ENCODE assay signal across 8 mouse cellular contexts in the genomic region with DNA sequence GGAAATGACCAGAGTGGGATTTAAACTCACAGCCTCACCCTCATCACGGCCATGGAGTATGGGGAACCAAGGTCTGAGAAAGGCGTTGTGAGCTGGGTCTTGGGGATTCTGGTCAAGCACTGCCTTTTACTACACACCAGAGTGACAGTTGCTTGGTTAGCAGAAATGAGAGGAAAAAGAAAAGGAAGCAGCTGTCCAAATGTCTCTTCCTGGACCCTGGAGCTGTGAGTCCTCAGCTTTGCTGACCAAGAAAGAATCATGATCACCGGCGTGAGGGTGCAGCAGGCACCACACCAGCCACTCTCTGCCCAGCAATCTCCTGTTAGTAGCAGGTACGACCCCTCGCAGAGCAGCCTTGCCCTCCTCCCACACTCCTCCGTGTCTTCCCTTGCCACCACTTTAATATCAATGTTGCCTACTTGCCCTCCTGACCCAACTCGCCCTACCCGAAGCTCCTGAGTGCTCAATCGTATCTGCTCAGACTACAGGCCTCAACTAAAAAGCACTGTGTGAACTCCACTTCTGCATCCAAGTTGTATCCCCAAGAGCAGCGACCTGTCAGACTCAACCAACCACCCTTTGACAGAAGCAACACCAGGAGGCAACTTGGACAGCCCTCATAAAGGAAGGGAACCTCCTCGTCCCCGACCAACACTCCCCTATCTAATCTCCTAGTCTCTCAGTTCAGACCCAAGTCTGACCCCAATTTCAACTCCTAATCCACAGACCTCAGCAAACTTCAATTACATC. TPM values are rescaled to one million over a fixed set of nuclear protein-coding genes. Genes with fewer than 3 reads are reported as not detected.
A peak's percentile ranks its signal among the peaks of the same experiment; 100 is the strongest.
DNase-seq lines count a peak whose midpoint lies in the region; ATAC-seq and TF ChIP-seq lines count a peak whose summit lies in the region.

No protein-coding gene starts in this region.

- peak overlapping the region; percentile 95 for H3K9ac ChIP-seq in heart, embryonic 16.5 days (ENCODE audit: low read length)
- H3K9ac ChIP-seq in liver, embryonic 15.5 days: peak overlapping the region; percentile 84
- peak overlapping the region; percentile 90 for H3K9ac ChIP-seq in stomach, embryonic 16.5 days (ENCODE audit: low read length)

- H3K36me3 ChIP-seq in spleen, adult 2 months (ENCODE audit: control insufficient read depth, insufficient read depth, low read length): no peaks in the 10 kb centered on the region
- H3K36me3 ChIP-seq in heart, embryonic 16.5 days (ENCODE audit: control insufficient read depth, insufficient read depth): no peaks in the 10 kb centered on the region
- 0 out of 2 replicates have a peak, but pooled peaks cover 7% of the 10 kb centered on the region for H3K36me3 ChIP-seq in liver, embryonic 15.5 days (replicated peaks)
- H3K36me3 ChIP-seq in stomach, embryonic 16.5 days (ENCODE audit: control insufficient read depth, insufficient read depth, low read length): no peaks in the 10 kb centered on the region

- DNase-seq in spleen, adult 2 months (ENCODE audit: low read depth in 1 of 2, low spot score in 2 of 2): no peak
- DNase-seq in spleen, adult 18-20 months: no peak
- DNase-seq in c-Kit-negative CD71-positive TER-119-positive erythroid progenitor cells, embryonic 14.5 days (ENCODE audit: low read depth, low spot score): peak; percentile 13
- DNase-seq in gastrocnemius, postnatal 36 days: no peak
- no peak for DNase-seq in right cerebral cortex, postnatal 4 days

- H3K27ac ChIP-seq in spleen, adult 2 months (ENCODE audit: insufficient read depth, low read length): peak overlapping the region; percentile 44; the same call in 1 of the 2 replicates
- H3K27ac ChIP-seq in heart, embryonic 16.5 days (ENCODE audit: low read length): peak overlapping the region; percentile 82; the same call in 1 of the 2 replicates
- H3K27ac ChIP-seq in liver, embryonic 15.5 days (replicated peaks): peak overlapping the region; percentile 57; the same call in 1 of the 2 replicates
- H3K27ac ChIP-seq in stomach, embryonic 16.5 days (ENCODE audit: low read length): no peak overlapping the region; the same call in 1 of the 2 replicates

- intact Hi-C loops in gastrocnemius, postnatal 36 days (cut with DNase I): no loop called here

- TF ChIP-seq CTCF in spleen, adult 2 months (IDR thresholded peaks at IDR 0.05; ENCODE audit: extremely low read depth, insufficient read depth, insufficient read length, insufficient replicate concordance): no peak

- H3K27me3 ChIP-seq in spleen, adult 2 months (ENCODE audit: control insufficient read depth, insufficient read depth, low read length): no peaks in the 10 kb centered on the region
- H3K27me3 ChIP-seq in heart, embryonic 16.5 days (ENCODE audit: control insufficient read depth, insufficient read depth, low read length): no peaks in the 10 kb centered on the region
- H3K27me3 ChIP-seq in liver, embryonic 15.5 days: no peaks in the 10 kb centered on the region
- no peaks in the 10 kb centered on the region for H3K27me3 ChIP-seq in stomach, embryonic 16.5 days (ENCODE audit: control insufficient read depth, insufficient read depth, low read length)

- peak overlapping the region; percentile 88 for H3K4me3 ChIP-seq in spleen, adult 2 months (ENCODE audit: extremely low read depth, insufficient read depth, insufficient read length)
- peak overlapping the region; percentile 91 for H3K4me3 ChIP-seq in heart, embryonic 16.5 days (ENCODE audit: low read length)
- H3K4me3 ChIP-seq in liver, embryonic 15.5 days (replicated peaks): peak overlapping the region; percentile 79
- H3K4me3 ChIP-seq in stomach, embryonic 16.5 days (replicated peaks; ENCODE audit: low read length): peak overlapping the region; percentile 81

- H3K9me3 ChIP-seq in heart, embryonic 16.5 days (replicated peaks; ENCODE audit: control insufficient read depth, low read length): no peaks in the 10 kb centered on the region
- no peaks in the 10 kb centered on the region for H3K9me3 ChIP-seq in liver, embryonic 15.5 days (replicated peaks)
- H3K9me3 ChIP-seq in stomach, embryonic 16.5 days (replicated peaks; ENCODE audit: control insufficient read depth, low read length): no peaks in the 10 kb centered on the region

- ATAC-seq in heart, embryonic 16.5 days (replicated peaks; ENCODE audit: extremely low read depth, insufficient read depth, low FRiP score): peak; percentile 6; the same call in 1 of the 2 replicates
- peak; percentile 16; the same call in 1 of the 2 replicates for ATAC-seq in liver, embryonic 15.5 days (ENCODE audit: insufficient read depth)
- ATAC-seq in stomach, embryonic 16.5 days (ENCODE audit: insufficient read depth, low FRiP score): 0 out of 2 replicates have a peak, but pooled peaks have one; percentile 9

- WGBS in spleen, adult 2 months: 29% methylated on average over 13 of the region's 13 CpGs
- 34% methylated on average over 13 of the region's 13 CpGs for WGBS in heart, embryonic 16.5 days
- WGBS in liver, embryonic 15.5 days (ENCODE audit: insufficient replicate concordance): 21% methylated on average over 13 of the region's 13 CpGs
- 40% methylated on average over 13 of the region's 13 CpGs for WGBS in stomach, embryonic 16.5 days

- peak overlapping the region; percentile 83 for H3K4me2 ChIP-seq in heart, embryonic 16.5 days (ENCODE audit: low read depth, low read length)
- peak overlapping the region; percentile 92 for H3K4me2 ChIP-seq in liver, embryonic 15.5 days
- H3K4me2 ChIP-seq in stomach, embryonic 16.5 days (ENCODE audit: low read depth, low read length): peak overlapping the region; percentile 89

- peaks cover 2% of the 10 kb centered on the region; the same call in 1 of the 2 replicates for H3K4me1 ChIP-seq in spleen, adult 2 months (ENCODE audit: control insufficient read depth, insufficient read depth, insufficient read length)
- H3K4me1 ChIP-seq in heart, embryonic 16.5 days (ENCODE audit: control insufficient read depth, insufficient read depth, low read length): peaks cover 10% of the 10 kb centered on the region
- peaks cover 24% of the 10 kb centered on the region for H3K4me1 ChIP-seq in liver, embryonic 15.5 days (replicated peaks)
- H3K4me1 ChIP-seq in stomach, embryonic 16.5 days (ENCODE audit: control insufficient read depth, insufficient read depth, low read length): peaks cover 13% of the 10 kb centered on the region

- TF ChIP-seq POLR2A in spleen, adult 2 months (IDR thresholded peaks at IDR 0.05; ENCODE audit: low read depth, low read length): no peak

RNA-seq across cellular contexts. Expression of gene Tgfbrap1, which starts 7.0 kb away (rescaled TPM):
- polyA plus RNA-seq in spleen, adult 2 months (2012; rRNA removed): 13.4 and 15.2 TPM in 2 replicates
- polyA plus RNA-seq in heart, embryonic 16.5 days (2015; fragmentation: Nextera tagmentation; extraction: Ambion mirVana): 7.2 and 7.3 TPM in 2 replicates
- polyA plus RNA-seq in liver, embryonic 15.5 days (2015; fragmentation: Nextera tagmentation; extraction: Ambion mirVana): 3.0 and 3.6 TPM in 2 replicates
- polyA plus RNA-seq in stomach, embryonic 16.5 days (2015; fragmentation: Nextera tagmentation; extraction: Ambion mirVana): 9.5 and 10.2 TPM in 2 replicates
- total RNA-seq in gastrocnemius, postnatal 36 days (2021): 10 to 100 TPM in 1 of 2 experiments, 1 to 10 TPM in 1; 9.9 to 11.7 TPM

RNA-seq across cellular contexts. Expression of gene AI597479, which starts 7.0 kb away (rescaled TPM):
- 1.8 and 2.2 TPM in 2 replicates for polyA plus RNA-seq in spleen, adult 2 months (2012; rRNA removed)
- 24.5 and 24.8 TPM in 2 replicates for polyA plus RNA-seq in heart, embryonic 16.5 days (2015; fragmentation: Nextera tagmentation; extraction: Ambion mirVana)
- 7.1 and 7.2 TPM in 2 replicates for polyA plus RNA-seq in liver, embryonic 15.5 days (2015; fragmentation: Nextera tagmentation; extraction: Ambion mirVana)
- polyA plus RNA-seq in stomach, embryonic 16.5 days (2015; fragmentation: Nextera tagmentation; extraction: Ambion mirVana): 28.9 and 29.1 TPM in 2 replicates
- total RNA-seq in gastrocnemius, postnatal 36 days (2021): 10 to 100 TPM; 13.7 to 14.3 TPM
